Mouse (Mus musculus): ENCODE measurements around the gene Pafah1b1.

The Pafah1b1 gene

DNA sequence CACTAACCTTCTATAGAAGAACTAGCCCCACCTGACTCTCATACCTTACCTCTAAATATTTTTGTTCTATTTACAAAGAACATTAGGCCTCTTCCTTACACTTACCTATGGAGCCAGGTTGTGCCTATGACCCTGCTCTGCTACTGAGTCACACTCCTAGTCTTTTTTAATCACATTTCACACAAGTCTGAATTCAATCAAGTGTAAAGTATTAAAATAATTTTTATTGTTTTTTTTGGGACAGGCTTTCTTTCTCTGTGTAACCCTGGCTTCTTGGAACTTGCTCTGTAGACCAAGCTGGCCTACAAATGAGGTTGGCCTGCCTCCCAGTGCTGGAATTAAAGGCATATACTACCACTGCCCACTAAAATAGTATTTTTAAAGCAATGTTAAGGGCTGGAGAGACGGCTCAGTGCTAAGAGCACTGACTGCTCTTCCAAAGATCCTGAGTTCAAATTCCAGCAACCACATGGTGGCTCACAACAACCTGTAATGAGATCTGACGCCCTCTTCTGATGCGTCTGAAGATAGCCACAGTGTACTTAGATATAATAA is 8.4 kb downstream of the Pafah1b1 start:
- no peak for DNase-seq

DNA sequence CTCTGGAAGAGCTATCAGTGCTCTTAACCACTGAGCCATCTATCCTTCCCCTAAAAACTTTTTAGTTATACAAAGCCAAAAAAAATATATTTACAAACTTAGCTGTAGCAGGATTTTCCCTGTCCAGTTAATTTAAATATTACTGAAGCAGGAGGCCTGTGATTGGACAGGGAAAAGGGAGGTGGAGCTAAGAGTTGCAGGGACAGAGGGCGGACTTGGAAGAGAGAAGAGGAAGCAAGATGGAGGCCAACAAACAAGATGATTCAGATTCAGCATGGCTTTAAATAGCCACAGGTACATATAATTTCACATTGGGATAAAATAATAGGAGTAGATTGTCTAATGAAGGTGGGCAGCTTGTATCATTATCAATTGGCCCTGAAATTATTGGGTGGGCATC is 13.8 kb downstream of the Pafah1b1 start:
- no peak for DNase-seq

DNA sequence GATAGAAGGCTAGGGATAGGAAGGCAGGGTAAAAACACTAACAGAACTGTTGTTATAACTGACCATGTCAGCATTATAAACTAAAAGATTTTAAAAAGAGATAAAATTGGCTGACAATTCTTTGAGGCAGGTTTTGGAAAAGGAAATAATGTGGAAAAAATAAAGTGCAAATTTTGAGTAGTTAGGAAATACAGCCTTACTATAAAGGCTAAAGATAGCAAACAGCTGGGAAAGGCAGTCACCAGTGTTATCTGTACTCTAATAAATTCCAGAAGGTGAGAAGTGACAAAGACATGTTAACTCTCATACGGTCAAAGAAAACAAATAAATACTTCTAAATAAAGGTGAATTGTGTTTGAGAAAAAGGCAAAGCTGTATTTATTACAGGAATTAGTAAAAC is 15.7 kb downstream of the Pafah1b1 start:
- no peak for DNase-seq

DNA sequence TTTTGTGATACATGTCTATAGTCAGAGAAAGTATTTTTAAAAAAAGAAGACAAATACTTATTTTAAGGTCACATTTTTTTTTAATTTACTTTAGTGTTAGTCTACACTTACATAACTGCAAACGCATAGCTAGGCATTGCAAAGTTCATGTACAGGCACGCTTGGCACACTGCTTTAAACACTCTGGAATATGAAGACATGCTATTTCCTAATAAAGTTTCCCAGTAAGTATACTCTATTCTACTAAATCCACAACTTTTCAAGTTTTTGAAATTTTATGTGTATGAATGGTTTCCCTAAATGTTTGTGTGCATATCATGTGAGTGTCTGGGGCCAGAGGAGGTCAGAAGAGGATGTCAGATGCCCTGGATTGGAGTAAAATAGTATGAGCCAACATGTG is 20.4 kb downstream of the Pafah1b1 start:
- no peak for DNase-seq

DNA sequence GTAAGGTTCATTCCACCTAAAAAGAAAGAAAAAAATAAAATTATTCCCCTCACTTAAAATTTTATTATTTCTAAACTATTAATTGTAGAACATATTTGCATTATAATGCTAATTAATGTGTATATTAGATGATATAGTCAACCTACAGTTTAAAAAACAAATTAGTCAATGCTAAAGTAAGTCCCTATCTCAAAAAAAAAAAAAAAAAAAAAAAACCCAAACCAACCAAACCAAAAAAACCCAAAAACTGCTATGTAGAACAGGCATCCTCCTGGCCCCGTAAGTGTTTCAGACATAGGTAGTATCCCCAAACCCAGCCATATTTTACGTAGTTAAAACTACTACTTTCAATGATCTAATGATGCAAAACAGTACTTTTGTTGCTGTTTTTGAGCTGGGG is 25.0 kb downstream of the Pafah1b1 start:
- DNase-seq, result no peak

DNA sequence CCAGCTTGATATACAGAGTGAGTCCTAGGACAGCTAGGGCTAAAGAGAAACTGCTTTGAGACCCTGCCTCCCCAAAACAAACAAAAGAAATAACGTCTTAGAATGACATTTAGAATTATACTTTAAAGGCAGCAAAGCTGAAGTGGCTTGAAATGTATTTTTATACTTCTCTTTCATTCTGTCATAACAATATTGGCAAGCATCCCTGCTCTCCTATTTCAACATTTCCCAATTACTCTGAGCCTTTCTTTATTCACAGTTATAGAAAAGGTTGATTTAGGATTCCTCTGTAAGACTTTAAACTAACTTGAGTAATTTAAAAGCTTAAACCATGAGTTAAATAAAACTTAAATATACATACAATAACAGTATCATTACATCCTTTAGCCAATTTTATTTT is 32.3 kb downstream of the Pafah1b1 start:
- DNase-seq, result no peak

DNA sequence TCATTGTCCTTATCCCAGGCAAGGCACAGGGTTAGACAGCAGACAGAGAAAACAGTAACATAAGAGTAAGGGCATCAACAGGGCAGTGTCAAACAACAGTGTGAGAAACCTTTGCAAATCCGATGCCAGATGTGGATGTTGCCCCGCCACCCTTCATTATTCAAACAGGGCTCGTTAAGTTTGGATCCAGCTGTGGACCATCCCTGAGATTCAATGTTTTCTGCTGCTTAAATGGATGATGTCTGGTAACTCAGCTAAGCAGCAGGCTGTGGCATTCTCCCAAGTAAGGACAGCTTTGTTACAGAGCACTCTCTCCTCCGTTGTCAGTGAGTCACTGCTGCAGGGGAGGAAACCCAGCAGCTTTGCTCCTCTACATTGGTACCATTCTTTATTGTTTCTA is 49.3 kb downstream of the Pafah1b1 start:
- DNase-seq, result no peak

DNA sequence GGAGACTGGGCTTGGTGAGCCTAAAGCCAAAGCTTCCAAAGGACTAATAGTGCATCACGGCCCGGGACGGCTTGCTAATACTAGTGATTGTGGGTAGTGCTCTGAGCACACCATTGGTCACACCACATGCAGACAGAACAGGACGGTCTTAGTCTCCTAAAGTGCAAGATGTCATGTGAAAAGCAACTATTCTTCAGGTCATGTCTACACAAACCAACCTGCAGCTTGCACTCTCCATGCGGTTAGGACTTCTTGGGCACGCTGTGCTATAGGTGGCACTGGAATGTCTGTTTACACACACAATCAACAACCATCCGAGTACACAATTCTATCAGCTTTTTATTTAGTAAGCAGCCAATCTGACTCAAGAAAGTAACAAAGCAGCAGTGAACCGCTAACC is 49.8 kb downstream of the Pafah1b1 start:
- DNase-seq, result no peak

DNA sequence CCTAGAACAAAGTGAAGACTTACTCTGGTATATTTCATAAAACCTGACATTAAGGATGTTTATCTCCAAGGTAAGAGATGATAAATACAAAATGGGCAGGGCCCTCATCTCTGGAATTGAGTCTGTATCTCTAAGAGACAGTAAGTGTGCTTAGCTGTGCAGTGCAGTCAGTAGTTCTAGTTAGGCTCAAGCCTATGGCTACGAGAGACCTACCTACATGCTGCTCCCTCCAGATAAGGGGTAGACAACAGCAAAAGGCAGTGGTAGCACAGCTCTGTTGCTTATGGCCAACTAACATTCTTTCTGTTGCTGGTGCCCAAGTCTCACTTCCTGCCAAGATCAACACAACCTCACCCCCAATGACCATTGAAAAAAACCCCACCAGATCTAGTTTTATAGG is 50.9 kb downstream of the Pafah1b1 start:
- no peak for DNase-seq

DNA sequence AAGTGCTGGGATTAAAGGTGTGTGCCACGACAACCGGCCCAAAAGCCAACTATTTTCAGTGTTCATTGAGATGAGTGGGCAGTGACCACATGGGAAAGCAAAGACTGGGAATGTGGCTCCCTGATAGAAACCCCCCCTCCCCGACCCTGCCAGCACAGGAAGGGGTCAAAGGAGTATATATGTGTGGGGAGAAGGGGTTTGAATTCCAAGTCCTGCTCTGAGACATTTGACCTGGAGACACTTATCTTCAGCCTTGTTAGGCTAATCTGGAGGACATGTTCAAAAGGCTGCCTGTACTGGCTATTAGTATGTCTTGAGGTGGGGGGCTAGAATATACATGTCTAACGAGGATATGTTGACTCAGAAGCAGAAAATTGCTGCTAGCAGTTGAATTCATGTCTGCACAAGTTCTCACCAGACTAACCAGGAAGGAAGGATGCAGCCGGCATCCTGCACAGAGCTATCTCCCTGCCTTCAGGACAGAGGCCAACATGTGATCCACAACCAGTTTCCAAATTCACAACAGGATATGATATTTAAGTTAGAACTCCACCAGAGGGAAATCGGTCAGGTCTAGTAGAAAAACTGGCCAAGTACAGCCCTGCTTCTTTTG is 51.5 kb downstream of the Pafah1b1 start:
- DNase-seq, result no peak

DNA sequence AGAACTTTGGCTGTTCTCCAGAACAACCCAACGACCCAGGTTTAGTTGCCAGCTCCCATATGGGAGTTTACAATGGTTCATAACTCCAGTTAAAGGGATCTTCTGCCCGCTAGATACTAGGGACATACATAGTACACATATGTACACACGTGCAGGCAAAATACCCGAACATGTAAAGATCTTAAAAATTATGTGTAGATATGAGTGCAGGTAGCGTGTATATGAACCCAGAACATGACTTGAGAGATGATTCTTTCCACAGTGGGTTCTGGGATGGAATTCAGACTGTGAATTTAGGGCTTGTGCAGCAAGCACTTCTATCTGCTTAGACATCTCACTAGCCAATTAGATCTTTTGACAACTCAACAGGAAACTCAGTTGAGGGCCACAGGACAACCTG is 52.6 kb downstream of the Pafah1b1 start:
- DNase-seq, result no peak

DNA sequence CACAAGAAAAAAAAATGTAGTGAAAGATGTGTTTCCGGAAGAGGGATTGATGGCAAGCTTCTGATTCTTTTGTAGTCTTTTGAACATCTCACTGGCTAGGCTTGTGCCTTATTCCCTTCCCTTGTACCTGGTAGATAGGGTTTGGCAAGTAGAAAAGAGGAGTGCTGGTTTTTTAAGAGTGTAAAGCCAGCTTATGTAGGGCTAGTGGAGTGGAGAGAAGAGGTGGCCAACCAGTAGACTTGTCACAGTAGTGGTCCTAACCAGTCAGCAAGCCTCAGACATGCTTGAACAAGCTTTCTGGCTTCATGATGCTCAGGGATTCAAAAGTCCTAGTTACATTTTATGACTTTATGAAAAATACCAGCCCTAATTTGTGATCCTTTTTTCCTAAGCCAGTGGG is 53.5 kb downstream of the Pafah1b1 start:
- no peak for DNase-seq

DNA sequence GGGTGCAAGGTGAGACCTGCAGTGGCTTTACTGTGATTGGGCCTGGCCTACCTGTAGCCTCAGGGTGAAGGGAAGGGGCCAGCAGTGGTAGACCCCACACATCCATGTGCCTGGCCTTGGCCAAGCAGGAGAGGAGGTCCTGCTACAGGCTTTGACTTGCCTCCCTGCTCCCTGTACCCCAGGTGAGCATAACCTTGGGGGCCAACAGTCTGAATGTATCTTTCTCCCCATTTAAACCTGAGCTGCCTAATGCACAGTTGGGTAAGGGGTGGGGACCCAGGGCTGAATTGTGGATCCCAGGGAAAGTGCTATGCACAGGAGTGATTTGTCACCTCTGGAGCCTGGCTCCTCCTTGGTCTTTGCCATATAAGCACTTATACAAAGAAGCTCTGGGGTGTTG is 54.3 kb downstream of the Pafah1b1 start:
- no peak for DNase-seq

DNA sequence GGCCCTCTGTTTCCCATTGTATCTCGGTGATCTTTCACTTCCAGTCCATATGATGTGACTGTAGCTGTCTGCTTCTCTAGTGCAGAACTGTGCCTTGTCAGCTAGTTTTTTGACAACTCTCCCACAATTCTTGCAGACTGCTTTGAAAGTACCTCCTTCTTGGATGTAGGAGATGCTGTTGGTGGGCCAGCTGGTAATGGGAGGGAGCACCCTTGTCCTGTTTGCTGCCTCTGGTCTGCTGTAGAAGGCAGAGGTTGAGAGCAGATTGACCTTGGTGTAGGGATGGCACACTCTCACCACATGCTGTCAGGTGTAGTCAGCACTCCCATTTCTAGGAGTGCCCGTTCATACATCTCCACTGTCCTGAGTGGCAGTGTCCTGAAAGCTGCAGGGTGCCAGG is 55.5 kb downstream of the Pafah1b1 start:
- DNase-seq, result no peak

DNA sequence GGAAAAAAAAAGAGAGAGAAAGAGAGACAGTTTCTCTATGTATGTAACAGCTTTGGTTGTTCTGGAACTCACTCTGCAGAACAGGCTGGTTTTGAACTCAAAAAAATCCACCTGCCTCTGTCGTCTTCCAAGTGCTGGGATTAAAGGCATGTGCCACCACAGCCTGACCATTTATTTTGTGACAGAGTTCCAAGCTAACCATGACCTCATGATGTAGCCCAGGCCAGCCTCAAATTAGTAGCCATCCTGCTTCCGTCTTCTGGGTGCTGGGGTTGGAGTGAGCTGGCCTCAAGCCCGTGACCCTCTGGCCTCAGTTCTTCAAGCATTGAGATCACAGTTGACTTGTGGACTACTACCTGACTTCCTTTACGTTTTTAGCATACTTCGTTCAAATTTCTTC is 56.0 kb downstream of the Pafah1b1 start:
- DNase-seq, result no peak

DNA sequence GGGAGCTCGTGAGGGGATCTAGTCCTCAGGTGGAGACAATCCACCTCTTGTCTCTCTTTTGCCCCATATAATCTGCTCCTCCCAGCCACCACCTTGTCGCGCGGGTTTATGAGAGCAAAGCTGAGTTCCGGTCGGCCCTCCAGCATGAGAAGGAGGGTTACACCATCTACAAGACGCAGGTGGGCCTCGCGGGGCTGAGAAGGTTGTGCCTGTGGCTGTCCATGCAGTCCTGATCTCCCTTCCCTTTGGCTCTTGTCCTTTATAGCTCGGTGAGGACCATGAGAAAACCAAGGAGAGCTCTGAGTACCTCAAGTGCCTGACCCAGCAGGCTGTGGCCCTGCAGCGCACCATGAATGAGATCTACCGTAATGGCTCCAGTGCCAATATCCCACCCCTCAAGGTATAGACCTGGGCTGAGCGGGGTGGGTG is 56.9 kb downstream of the Pafah1b1 start:
- DNase-seq, result no peak

DNA sequence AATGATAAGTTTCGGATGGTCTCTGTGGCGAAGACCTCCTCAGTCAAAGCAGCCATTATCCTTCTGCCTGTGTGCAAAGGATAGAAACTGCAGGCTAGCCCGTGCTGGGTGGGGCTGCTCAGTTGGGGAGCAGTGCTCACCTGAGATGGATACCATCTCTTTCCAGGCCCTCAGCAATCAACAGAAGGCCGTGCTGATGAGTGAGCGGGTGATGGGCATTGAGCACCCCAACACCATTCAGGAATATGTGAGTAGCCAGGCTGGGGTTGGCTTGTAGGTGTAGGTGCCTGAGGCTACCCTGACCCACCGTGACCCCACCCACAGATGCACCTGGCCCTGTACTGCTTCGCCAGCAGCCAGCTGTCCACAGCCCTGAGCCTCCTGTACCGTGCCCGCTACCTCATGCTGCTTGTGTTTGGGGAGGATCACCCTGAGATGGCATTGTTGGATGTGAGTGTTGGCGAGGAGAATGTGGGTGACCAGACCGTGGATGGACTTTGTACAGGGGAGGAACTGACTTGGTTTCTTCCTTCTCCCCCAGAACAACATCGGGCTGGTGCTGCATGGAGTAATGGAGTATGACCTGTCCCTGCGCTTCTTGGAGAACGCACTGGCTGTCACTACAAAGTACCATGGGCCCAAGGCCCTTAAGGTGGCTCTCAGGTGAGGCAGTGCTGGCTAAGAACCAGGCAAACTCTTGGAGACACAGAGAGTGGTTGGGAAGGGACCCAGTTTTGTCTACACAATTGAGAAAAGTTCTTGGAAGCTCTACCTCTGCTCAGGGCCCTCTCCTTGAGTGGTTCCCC is 57.5 kb downstream of the Pafah1b1 start:
- DNase-seq, result no peak

DNA sequence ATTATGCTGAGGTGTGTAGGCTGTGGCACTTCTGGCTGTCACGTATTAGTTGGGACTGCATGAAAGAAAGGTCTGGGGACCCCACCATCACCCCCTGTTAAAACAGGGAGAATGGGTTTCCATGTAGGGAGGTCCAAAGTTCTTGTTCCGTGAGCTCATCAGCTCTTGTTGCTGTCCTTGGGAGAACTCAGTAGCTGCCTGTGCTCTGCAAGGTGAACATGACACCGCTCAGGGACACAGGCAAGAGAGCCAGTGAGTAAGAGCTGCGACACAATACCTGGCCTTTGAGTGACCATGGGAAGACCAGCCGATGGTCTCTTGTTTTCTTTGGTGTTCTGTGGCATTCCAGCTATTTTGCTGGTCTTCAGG is 58.2 kb downstream of the Pafah1b1 start:
- DNase-seq, result no peak

DNA sequence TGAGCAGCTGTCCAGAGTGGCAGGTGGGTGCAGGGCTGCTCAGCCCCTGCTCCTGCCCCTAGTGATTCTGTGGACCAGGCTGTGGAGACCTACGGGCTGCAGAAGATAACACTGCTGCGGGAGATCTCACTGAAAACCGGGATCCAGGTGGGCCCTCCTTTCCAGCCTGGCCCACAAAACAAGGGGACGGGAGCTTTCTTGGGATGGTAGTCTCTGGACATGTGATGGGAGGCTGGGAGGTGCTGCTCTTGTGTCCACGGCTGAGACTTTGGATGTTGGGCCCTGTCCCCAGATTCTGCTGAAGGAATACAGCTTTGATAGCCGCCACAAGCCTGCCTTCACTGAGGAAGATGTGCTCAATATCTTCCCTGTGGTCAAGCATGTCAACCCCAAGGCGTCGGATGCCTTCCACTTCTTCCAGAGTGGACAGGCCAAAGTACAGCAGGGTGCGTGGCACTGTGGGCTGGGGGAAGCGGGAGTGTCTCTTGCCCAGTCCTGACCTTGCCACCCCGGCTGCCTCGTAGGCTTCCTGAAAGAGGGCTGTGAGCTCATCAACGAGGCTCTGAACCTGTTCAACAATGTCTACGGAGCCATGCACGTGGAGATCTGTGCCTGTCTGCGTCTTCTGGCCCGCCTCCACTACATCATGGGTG is 58.7 kb downstream of the Pafah1b1 start:
- DNase-seq, result no peak

DNA sequence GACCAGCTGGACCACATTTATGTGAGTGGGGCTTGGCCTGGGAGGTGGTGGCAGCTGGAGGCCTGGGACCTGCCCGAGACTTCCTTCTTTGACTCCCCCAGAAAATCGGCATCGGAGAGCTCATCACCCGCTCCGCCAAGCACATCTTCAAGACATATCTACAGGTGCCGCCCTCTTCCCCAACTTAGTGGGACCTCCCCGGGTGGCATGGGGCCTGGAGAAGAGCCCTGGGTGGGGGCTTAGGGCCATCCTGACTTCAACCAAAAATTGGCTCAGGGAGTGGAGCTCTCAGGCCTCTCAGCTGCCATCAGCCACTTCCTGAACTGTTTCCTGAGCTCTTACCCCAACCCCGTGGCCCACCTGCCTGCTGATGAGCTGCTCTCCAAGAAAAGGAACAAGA is 59.6 kb downstream of the Pafah1b1 start:
- no peak for DNase-seq

DNA sequence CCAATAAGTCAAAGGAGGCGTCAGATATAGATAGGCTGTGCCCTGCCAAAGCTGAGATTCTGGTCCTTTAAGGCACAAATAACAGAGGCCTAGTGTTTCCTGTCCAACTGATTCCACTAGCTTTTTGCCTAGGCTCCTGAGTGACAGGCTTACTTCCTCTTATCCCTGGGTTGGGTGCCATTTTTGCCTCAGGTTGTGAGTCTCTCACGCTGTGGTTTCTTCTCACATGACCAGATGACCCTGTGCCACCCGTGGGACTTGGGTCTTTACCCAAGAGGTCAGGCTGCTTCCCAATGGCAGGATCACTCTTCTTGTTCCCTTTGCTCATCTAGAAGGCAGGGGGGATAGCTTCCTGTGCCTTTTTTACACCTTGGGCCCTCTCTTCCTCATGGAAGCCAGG is 60.2 kb downstream of the Pafah1b1 start:
- no peak for DNase-seq

DNA sequence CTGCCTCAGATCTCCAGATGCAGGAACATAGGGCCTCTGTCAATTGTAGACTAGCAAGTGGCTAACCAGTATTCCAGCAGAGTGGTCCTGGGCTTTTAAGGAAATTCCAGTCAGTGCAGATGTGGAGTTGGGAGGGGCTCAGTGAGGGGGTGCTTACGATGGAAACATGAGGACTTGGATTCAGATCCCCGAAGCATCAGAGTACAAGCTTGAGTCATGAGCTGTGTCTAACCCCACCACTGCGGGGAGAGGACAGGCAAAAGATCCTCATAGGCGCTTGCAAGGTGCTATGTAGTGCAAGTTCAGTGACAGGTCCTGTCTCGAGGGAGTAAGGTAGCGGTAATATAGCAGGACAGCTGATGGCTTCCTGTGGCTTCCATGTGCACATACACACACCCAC is 62.2 kb downstream of the Pafah1b1 start:
- no peak for DNase-seq

DNA sequence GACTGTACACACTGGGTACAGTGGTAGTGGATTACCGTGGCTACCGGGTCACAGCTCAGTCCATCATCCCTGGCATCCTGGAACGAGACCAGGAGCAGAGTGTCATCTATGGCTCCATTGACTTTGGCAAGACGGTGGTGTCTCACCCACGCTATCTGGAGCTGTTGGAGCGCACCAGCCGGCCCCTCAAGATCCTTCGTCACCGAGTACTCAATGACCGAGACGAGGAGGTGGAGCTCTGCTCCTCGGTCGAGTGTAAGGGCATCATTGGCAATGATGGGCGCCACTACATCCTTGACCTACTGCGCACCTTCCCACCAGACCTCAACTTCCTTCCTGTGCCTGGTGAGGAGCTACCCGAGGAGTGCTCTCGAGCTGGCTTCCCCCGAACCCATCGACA is 62.8 kb downstream of the Pafah1b1 start:
- DNase-seq, result no peak

DNA sequence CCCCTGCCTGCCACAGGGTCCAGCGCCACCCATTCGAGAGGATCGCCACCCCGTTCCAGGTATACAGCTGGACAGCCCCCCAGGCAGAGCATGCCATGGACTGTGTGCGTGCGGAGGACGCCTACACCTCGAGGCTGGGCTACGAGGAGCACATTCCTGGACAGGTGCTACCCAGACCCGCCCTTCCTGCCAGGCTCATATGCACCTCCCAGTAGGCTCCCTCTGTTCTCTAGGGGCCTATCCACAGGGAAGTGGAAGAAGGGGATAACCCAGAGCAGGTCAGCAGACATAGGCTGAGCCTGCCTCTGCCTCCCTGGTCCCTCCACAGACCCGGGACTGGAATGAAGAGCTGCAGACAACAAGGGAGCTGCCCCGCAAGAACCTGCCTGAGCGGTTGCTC is 64.1 kb downstream of the Pafah1b1 start:
- DNase-seq, result no peak
